Mouse (Mus musculus) erythroblast, embryonic 14.5 days (primary cell): ENCODE measurements around the gene Ppm1l.

ENCODE experiments used
- GATA1 ChIP-seq: IDR thresholded peaks from 2 replicates; pipeline ENCODE4 v1.6.1; 2012; ENCODE audit warnings: low read length, inconsistent platforms, mixed read lengths
- TAL1 ChIP-seq: IDR thresholded peaks from 3 replicates; pipeline ENCODE4 v1.6.1; 2012; ENCODE audit warnings: low read length, inconsistent platforms, mixed read lengths

DNA sequence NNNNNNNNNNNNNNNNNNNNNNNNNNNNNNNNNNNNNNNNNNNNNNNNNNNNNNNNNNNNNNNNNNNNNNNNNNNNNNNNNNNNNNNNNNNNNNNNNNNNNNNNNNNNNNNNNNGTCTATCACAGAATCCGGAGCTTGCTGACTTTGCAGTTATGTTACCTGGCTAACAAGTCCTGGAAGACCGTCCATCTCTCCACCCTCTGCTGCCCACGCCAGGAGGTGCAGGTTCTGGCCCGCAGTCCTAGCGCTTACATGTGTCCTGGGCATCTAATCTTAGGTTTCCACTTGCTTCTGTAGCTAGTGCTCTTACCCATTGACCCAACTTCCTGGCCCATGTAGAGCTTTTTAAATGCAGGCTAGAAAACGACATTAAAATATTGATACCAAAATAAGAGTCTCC lies 99.5 kb downstream of the Ppm1l start:
- TF ChIP-seq TAL1: no peak
- no peak for TF ChIP-seq GATA1
